Mouse (Mus musculus) thymus, adult 2 months (tissue): ENCODE measurements around the gene Nvl.

Experiments
- CTCF ChIP-seq: fragments of 200-500 bp; IDR thresholded peaks from 2 replicates; pipeline ENCODE4 v1.5.1; 2012; ENCODE audit warnings: mild to moderate bottlenecking, control low read depth, low read length, moderate library complexity, borderline replicate concordance; ENCODE audit not compliant: control insufficient read depth, poor library complexity, insufficient read depth; ENCODE audit errors: extremely low read depth
- POLR2A ChIP-seq: fragments of 200-500 bp; IDR thresholded peaks from 2 replicates; pipeline ENCODE4 v1.6.1; 2012; ENCODE audit warnings: mild to moderate bottlenecking, low read length, control low read depth, moderate library complexity; ENCODE audit not compliant: control insufficient read depth, poor library complexity, insufficient read depth; ENCODE audit errors: extremely low read depth

- TF ChIP-seq CTCF (no peak), POLR2A (no peak)
These were observed 12.1 kb downstream of the Nvl start for GRCm38 (mm10) chr1:181131915-181132314.
